Mouse (Mus musculus): Measurements from ENCODE around the gene Smco2. TPM values are rescaled to one million over a fixed set of nuclear protein-coding genes. Genes with fewer than 3 reads are reported as not detected.

The Smco2 gene
- polyA plus RNA-seq, 1 experiment from 2014 or later = not detected

GRCm38 (mm10) chr6:146915808-146916207, 65.9 kb downstream of the Smco2 start:
- 43% methylated on average over 1 of the region's 1 CpGs for WGBS
- H3K9ac ChIP-seq (replicated peaks; ENCODE audit: low read depth, low read length) = no peak overlapping the region
- no peaks in the 10 kb centered on the region for H3K9me3 ChIP-seq (ENCODE audit: control insufficient read depth, low read length)
- H3K4me1 ChIP-seq (replicated peaks; ENCODE audit: control insufficient read depth, insufficient read depth, low read length) = no peaks in the 10 kb centered on the region
- H3K27me3 ChIP-seq (replicated peaks; ENCODE audit: control insufficient read depth, insufficient read depth, low read length) = no peaks in the 10 kb centered on the region
- ATAC-seq = no peak
- no peak overlapping the region for H3K4me2 ChIP-seq (ENCODE audit: low read length)
- no peaks in the 10 kb centered on the region for H3K36me3 ChIP-seq (ENCODE audit: control insufficient read depth, insufficient read depth)
- no peak overlapping the region for H3K27ac ChIP-seq (ENCODE audit: low read length)
- H3K4me3 ChIP-seq (replicated peaks; ENCODE audit: low read length) = no peak overlapping the region

- ATAC-seq = no peak
- 81% methylated on average over 3 of the region's 3 CpGs for WGBS
- no peak overlapping the region for H3K4me3 ChIP-seq (replicated peaks; ENCODE audit: low read length)
- no peaks in the 10 kb centered on the region for H3K4me1 ChIP-seq (replicated peaks; ENCODE audit: control insufficient read depth, insufficient read depth, low read length)
- H3K9ac ChIP-seq (replicated peaks; ENCODE audit: low read depth, low read length) = no peak overlapping the region
- H3K4me2 ChIP-seq (ENCODE audit: low read length) = no peak overlapping the region
- no peaks in the 10 kb centered on the region for H3K9me3 ChIP-seq (ENCODE audit: control insufficient read depth, low read length)
- H3K36me3 ChIP-seq (ENCODE audit: control insufficient read depth, insufficient read depth) = no peaks in the 10 kb centered on the region
- no peak overlapping the region for H3K27ac ChIP-seq (ENCODE audit: low read length)
- H3K27me3 ChIP-seq (replicated peaks; ENCODE audit: control insufficient read depth, insufficient read depth, low read length) = no peaks in the 10 kb centered on the region
These were observed 67.5 kb downstream of the Smco2 start for GRCm38 (mm10) chr6:146917396-146917795.

GRCm38 (mm10) chr6:146918341-146918740, 68.4 kb downstream of the Smco2 start:
- Histone ChIP-seq H3K4me3 (replicated peaks; ENCODE audit: low read length) (no peak overlapping the region), H3K9ac (replicated peaks; ENCODE audit: low read depth, low read length) (no peak overlapping the region), H3K27me3 (replicated peaks; ENCODE audit: control insufficient read depth, insufficient read depth, low read length) (no peaks in the 10 kb centered on the region), H3K4me1 (replicated peaks; ENCODE audit: control insufficient read depth, insufficient read depth, low read length) (no peaks in the 10 kb centered on the region), H3K4me2 (ENCODE audit: low read length) (no peak overlapping the region), H3K36me3 (ENCODE audit: control insufficient read depth, insufficient read depth) (no peaks in the 10 kb centered on the region), H3K9me3 (ENCODE audit: control insufficient read depth, low read length) (no peaks in the 10 kb centered on the region), H3K27ac (ENCODE audit: low read length) (no peak overlapping the region)
- no peak for ATAC-seq
- WGBS = 84% methylated on average over 6 of the region's 6 CpGs

Other genes starting within 250 kb of the Smco2 start
- 109 and 111 TPM in 2 replicates for gene Med21, start 207.6 kb upstream of the Smco2 start, polyA plus RNA-seq (2015; fragmentation: Nextera tagmentation; extraction: Ambion mirVana)
- gene Tm7sf3, start 207.3 kb upstream of the Smco2 start, polyA plus RNA-seq (2015; fragmentation: Nextera tagmentation; extraction: Ambion mirVana) = 35.2 and 36.3 TPM in 2 replicates
- 15.0 and 16.5 TPM in 2 replicates for gene Stk38l, start 125.1 kb upstream of the Smco2 start, polyA plus RNA-seq (2015; fragmentation: Nextera tagmentation; extraction: Ambion mirVana)
- 3.1 and 5.1 TPM in 2 replicates for gene Arntl2, start 54.0 kb upstream of the Smco2 start, polyA plus RNA-seq (2015; fragmentation: Nextera tagmentation; extraction: Ambion mirVana)
- gene Ppfibp1, start 38.4 kb downstream of the Smco2 start, polyA plus RNA-seq (2015; fragmentation: Nextera tagmentation; extraction: Ambion mirVana) = 17.8 and 21.4 TPM in 2 replicates
- not detected in 2 replicates for gene 1700034J05Rik, start 104.3 kb downstream of the Smco2 start, polyA plus RNA-seq (2015; fragmentation: Nextera tagmentation; extraction: Ambion mirVana)
- gene Rep15, start 182.5 kb downstream of the Smco2 start, polyA plus RNA-seq (2015; fragmentation: Nextera tagmentation; extraction: Ambion mirVana) = 0.34 and 1.1 TPM in 2 replicates
- 78.5 and 82.3 TPM in 2 replicates for gene Mrps35, start 192.7 kb downstream of the Smco2 start, polyA plus RNA-seq (2015; fragmentation: Nextera tagmentation; extraction: Ambion mirVana)
- 0.73 and 1.1 TPM in 2 replicates for gene Mansc4, start 236.9 kb downstream of the Smco2 start, polyA plus RNA-seq (2015; fragmentation: Nextera tagmentation; extraction: Ambion mirVana)
- 6.5 and 6.8 TPM in 2 replicates for gene Klhl42, start 241.3 kb downstream of the Smco2 start, polyA plus RNA-seq (2015; fragmentation: Nextera tagmentation; extraction: Ambion mirVana)

All from forebrain, embryonic 16.5 days (tissue).